Mouse (Mus musculus) C2C12 (cell line): ENCODE measurements at regions not wholly inside any gene's neighbourhood (a gene's known extent, or its start where the extent isn't known, plus 50 kb on each side); places are given as distances from the start of the nearest gene placed in this dataset.
"Not testable (repeated sequence)": the region's sequence is repeated elsewhere in the genome, so short reads cannot be mapped to it uniquely, and the experiment has no call there.

Experiments
- H3K27me3 ChIP-seq: one replicate; pipeline ENCODE4 v1.6.1; 2011; ENCODE audit not compliant: control insufficient read depth, insufficient read depth, insufficient read length
- H3K36me3 ChIP-seq: one replicate; pipeline ENCODE4 v1.6.1; 2011; ENCODE audit not compliant: control insufficient read depth, insufficient read depth
- H3K4me3 ChIP-seq: one replicate; pipeline ENCODE4 v1.5.1; 2011; ENCODE audit warnings: mild to moderate bottlenecking, control low read depth; ENCODE audit not compliant: poor library complexity, insufficient read depth, severe bottlenecking
- H3K79me2 ChIP-seq: one replicate; pipeline ENCODE4 v1.6.1; 2011; ENCODE audit not compliant: control insufficient read depth, insufficient read depth
- H3K79me3 ChIP-seq: one replicate; pipeline ENCODE4 v1.6.1; 2011; ENCODE audit warnings: low read depth, control low read depth
- H3ac ChIP-seq: one replicate; pipeline ENCODE3; 2011; ENCODE audit warnings: low read depth; ENCODE audit not compliant: control insufficient read depth, insufficient read length
- CEBPB ChIP-seq: IDR thresholded peaks from one replicate; pipeline ENCODE4 v1.6.1; 2011; ENCODE audit warnings: low read depth, mild to moderate bottlenecking, control low read depth, moderate library complexity
- CTCF ChIP-seq: IDR thresholded peaks from one replicate; pipeline ENCODE4 v1.5.1; 2011; ENCODE audit not compliant: control insufficient read depth, insufficient read depth, insufficient read length
- FOSL1 ChIP-seq: IDR thresholded peaks from one replicate; pipeline ENCODE4 v1.8.0; 2011; ENCODE audit warnings: mild to moderate bottlenecking, low read length; ENCODE audit not compliant: poor library complexity, insufficient read depth, severe bottlenecking
- MAX ChIP-seq: IDR thresholded peaks from one replicate; pipeline ENCODE4 v1.6.1; 2011; ENCODE audit warnings: mild to moderate bottlenecking, control low read depth
- MYOD1 ChIP-seq: IDR thresholded peaks from one replicate; pipeline ENCODE4 v1.6.1; 2011; ENCODE audit warnings: low read depth; ENCODE audit not compliant: control insufficient read depth, insufficient read length
- MYOG ChIP-seq: IDR thresholded peaks from one replicate; pipeline ENCODE4 v1.6.1; 2011; ENCODE audit not compliant: control insufficient read depth, insufficient read length; ENCODE audit errors: extremely low read depth
- USF1 ChIP-seq: IDR thresholded peaks from one replicate; pipeline ENCODE4 v1.6.1; 2011; ENCODE audit warnings: low read depth, mild to moderate bottlenecking, control low read depth, moderate library complexity

- H3K27me3 ChIP-seq: no peaks in the 10 kb centered on the region
- no peaks in the 10 kb centered on the region for H3K79me2 ChIP-seq
- no peak for TF ChIP-seq CTCF
- TF ChIP-seq MYOG: no peak
- TF ChIP-seq FOSL1: no peak
- no peak for TF ChIP-seq MYOD1
- TF ChIP-seq CEBPB: no peak
- no peak for TF ChIP-seq MAX
- TF ChIP-seq USF1: no peak
- H3K79me3 ChIP-seq: no peaks in the 10 kb centered on the region
- no peak overlapping the region for H3K4me3 ChIP-seq
- no peak overlapping the region for H3ac ChIP-seq
- no peaks in the 10 kb centered on the region for H3K36me3 ChIP-seq
Measured at GRCm38 (mm10) chr9:85637274-85637673, 111.9 kb downstream of the Ibtk start.

- H3ac ChIP-seq: no peak overlapping the region
- H3K79me2 ChIP-seq: no peaks in the 10 kb centered on the region
- no peaks in the 10 kb centered on the region for H3K79me3 ChIP-seq
- no peak for TF ChIP-seq CEBPB
- no peak for TF ChIP-seq USF1
- no peak for TF ChIP-seq MYOG
- H3K36me3 ChIP-seq: no peaks in the 10 kb centered on the region
- H3K4me3 ChIP-seq: no peak overlapping the region
- H3K27me3 ChIP-seq: no peaks in the 10 kb centered on the region
Measured at GRCm38 (mm10) chr9:85636131-85636447, 113.0 kb downstream of the Ibtk start.

- Histone ChIP-seq H3K36me3 (no peaks in the 10 kb centered on the region), H3K79me2 (no peaks in the 10 kb centered on the region), H3ac (no peak overlapping the region), H3K27me3 (no peaks in the 10 kb centered on the region), H3K4me3 (no peak overlapping the region), H3K79me3 (no peaks in the 10 kb centered on the region)
- no peak for TF ChIP-seq MYOG
- no peak for TF ChIP-seq CEBPB
- no peak for TF ChIP-seq MAX
- no peak for TF ChIP-seq FOSL1
- no peak for TF ChIP-seq CTCF
- TF ChIP-seq MYOD1: no peak
- TF ChIP-seq USF1: no peak
Measured at GRCm38 (mm10) chr9:85635438-85636130, 113.5 kb downstream of the Ibtk start.

- not testable (repeated sequence) for H3K27me3 ChIP-seq, H3K4me3 ChIP-seq, H3K79me3 ChIP-seq, H3K36me3 ChIP-seq, H3ac ChIP-seq, H3K79me2 ChIP-seq
Measured at GRCm38 (mm10) chr9:85634786-85635185, 114.3 kb downstream of the Ibtk start.

GRCm38 (mm10) chr9:85617972-85618371 is 131.2 kb downstream of the Ibtk start:
- TF ChIP-seq MYOD1: no peak
- TF ChIP-seq MYOG: no peak
- no peak for TF ChIP-seq FOSL1
- no peak for TF ChIP-seq CEBPB
- TF ChIP-seq MAX: no peak
- TF ChIP-seq CTCF: no peak
- no peak for TF ChIP-seq USF1
- no peaks in the 10 kb centered on the region for H3K79me2 ChIP-seq
- H3K79me3 ChIP-seq: no peaks in the 10 kb centered on the region
- no peaks in the 10 kb centered on the region for H3K36me3 ChIP-seq
- no peak overlapping the region for H3ac ChIP-seq
- H3K4me3 ChIP-seq: no peak overlapping the region
- no peaks in the 10 kb centered on the region for H3K27me3 ChIP-seq

GRCm38 (mm10) chr9:85617177-85617777 is 131.9 kb downstream of the Ibtk start:
- Histone ChIP-seq H3K79me3 (no peaks in the 10 kb centered on the region), H3K4me3 (no peak overlapping the region), H3K27me3 (no peaks in the 10 kb centered on the region), H3K36me3 (no peaks in the 10 kb centered on the region), H3ac (no peak overlapping the region), H3K79me2 (no peaks in the 10 kb centered on the region)
- no peak for TF ChIP-seq FOSL1
- no peak for TF ChIP-seq USF1
- TF ChIP-seq CEBPB: no peak
- no peak for TF ChIP-seq MYOD1
- no peak for TF ChIP-seq MYOG
- no peak for TF ChIP-seq CTCF
- no peak for TF ChIP-seq MAX
